Mouse (Mus musculus) ovary, postnatal 10 days (tissue): ENCODE data around the gene Klf1.

Experiments used
- DNase-seq: peaks from one replicate; pipeline ENCODE4 v3.0.0; 2022; ENCODE audit warnings: low spot score

The Klf1 gene

GRCm38 (mm10) chr8:84901752-84902151 lies at the start of gene Klf1:
TSS of gene Klf1 (plus strand) at chr8:84901928.
- no peak for DNase-seq

- no peak for DNase-seq
These were observed 45.3 kb upstream of the Klf1 start for GRCm38 (mm10) chr8:84856434-84856833.

- DNase-seq = peak; percentile 82
These were observed 44.8 kb upstream of the Klf1 start, which contains the start of gene Farsa for GRCm38 (mm10) chr8:84856864-84857441. TSS of gene Farsa (plus strand) at chr8:84856989.

- peak; percentile 46 for DNase-seq
These were observed 30.1 kb upstream of the Klf1 start, which contains the start of gene Syce2 for GRCm38 (mm10) chr8:84871376-84872308. TSS of gene Syce2 (plus strand) at chr8:84872111.

GRCm38 (mm10) chr8:84872309-84872965 lies 29.3 kb upstream of the Klf1 start:
- no peak for DNase-seq

- DNase-seq = no peak
These were observed 28.7 kb upstream of the Klf1 start for GRCm38 (mm10) chr8:84873016-84873415.

GRCm38 (mm10) chr8:84874339-84874738 lies 27.4 kb upstream of the Klf1 start:
- no peak for DNase-seq

GRCm38 (mm10) chr8:84877297-84878035 lies 24.3 kb upstream of the Klf1 start:
- no peak for DNase-seq

- DNase-seq = no peak
These were observed 22.8 kb upstream of the Klf1 start for GRCm38 (mm10) chr8:84878915-84879314.

GRCm38 (mm10) chr8:84884728-84885127 lies 17.0 kb upstream of the Klf1 start:
- DNase-seq = no peak

GRCm38 (mm10) chr8:84888280-84888679 lies 13.4 kb upstream of the Klf1 start:
- no peak for DNase-seq

GRCm38 (mm10) chr8:84889141-84889540 lies 12.6 kb upstream of the Klf1 start:
- no peak for DNase-seq

GRCm38 (mm10) chr8:84892993-84893708 lies 8.6 kb upstream of the Klf1 start:
- DNase-seq = no peak

GRCm38 (mm10) chr8:84893709-84894134 lies 8.0 kb upstream of the Klf1 start, which contains the start of gene Gcdh:
TSS of gene Gcdh (minus strand) at chr8:84893921.
- peak; percentile 67 for DNase-seq

- no peak for DNase-seq
These were observed 5.8 kb upstream of the Klf1 start for GRCm38 (mm10) chr8:84895963-84896362.

- no peak for DNase-seq
These were observed 657 bp upstream of the Klf1 start for GRCm38 (mm10) chr8:84901071-84901470.

GRCm38 (mm10) chr8:84902367-84902919 lies 715 bp downstream of the Klf1 start:
- no peak for DNase-seq

GRCm38 (mm10) chr8:84902920-84903661 lies 1.4 kb downstream of the Klf1 start:
- DNase-seq = peak; percentile 90

GRCm38 (mm10) chr8:84904351-84904750 lies 2.6 kb downstream of the Klf1 start:
- DNase-seq = no peak

- no peak for DNase-seq
These were observed 5.3 kb downstream of the Klf1 start for GRCm38 (mm10) chr8:84907037-84907436.
